Mouse (Mus musculus): ENCODE results near the gene Tssk3. TPM values are rescaled to one million over a fixed set of nuclear protein-coding genes. Genes with fewer than 3 reads are reported as not detected.

The Tssk3 gene
- polyA plus RNA-seq, 1 experiment from 2014 or later: not detected

GRCm38 (mm10) chr4:129502901-129503444 lies 12.2 kb upstream of the Tssk3 start:
- Histone ChIP-seq H3K4me3 (ENCODE audit: low read length) (no peak overlapping the region), H3K9me3 (ENCODE audit: control insufficient read depth, low read length) (no peaks in the 10 kb centered on the region), H3K4me2 (ENCODE audit: low read depth, low read length) (no peak overlapping the region), H3K4me1 (replicated peaks; ENCODE audit: control insufficient read depth, insufficient read depth, low read length) (peaks cover 28% of the 10 kb centered on the region), H3K27ac (ENCODE audit: low read length) (peak overlapping the region; percentile 49; the same call in 1 of the 2 replicates), H3K27me3 (ENCODE audit: control insufficient read depth, insufficient read depth, low read depth, low read length) (no peaks in the 10 kb centered on the region), H3K36me3 (ENCODE audit: control insufficient read depth, insufficient read depth, low read length) (no peaks in the 10 kb centered on the region), H3K9ac (ENCODE audit: low read length) (no peak overlapping the region)
- ATAC-seq (ENCODE audit: low read depth): no peak
- 51% methylated on average over 11 of the region's 11 CpGs for WGBS

GRCm38 (mm10) chr4:129502327-129502888 lies 11.6 kb upstream of the Tssk3 start:
- Histone ChIP-seq H3K9me3 (ENCODE audit: control insufficient read depth, low read length) (no peaks in the 10 kb centered on the region), H3K36me3 (ENCODE audit: control insufficient read depth, insufficient read depth, low read length) (no peaks in the 10 kb centered on the region), H3K27ac (ENCODE audit: low read length) (no peak overlapping the region; the same call in 1 of the 2 replicates), H3K4me1 (replicated peaks; ENCODE audit: control insufficient read depth, insufficient read depth, low read length) (peaks cover 28% of the 10 kb centered on the region), H3K4me2 (ENCODE audit: low read depth, low read length) (no peak overlapping the region), H3K4me3 (ENCODE audit: low read length) (no peak overlapping the region), H3K9ac (ENCODE audit: low read length) (0 out of 2 replicates have a peak overlapping the region, but pooled peaks have one; percentile 31), H3K27me3 (ENCODE audit: control insufficient read depth, insufficient read depth, low read depth, low read length) (no peaks in the 10 kb centered on the region)
- ATAC-seq (ENCODE audit: low read depth): no peak
- 43% methylated on average over 9 of the region's 9 CpGs for WGBS

- WGBS: 1% methylated on average over 41 of the region's 49 CpGs
- Histone ChIP-seq H3K27me3 (ENCODE audit: control insufficient read depth, insufficient read depth, low read depth, low read length) (no peaks in the 10 kb centered on the region), H3K9me3 (ENCODE audit: control insufficient read depth, low read length) (no peaks in the 10 kb centered on the region), H3K9ac (ENCODE audit: low read length) (peak overlapping the region; percentile 80), H3K27ac (ENCODE audit: low read length) (peak overlapping the region; percentile 91), H3K4me2 (ENCODE audit: low read depth, low read length) (peak overlapping the region; percentile 71), H3K4me1 (replicated peaks; ENCODE audit: control insufficient read depth, insufficient read depth, low read length) (peaks cover 35% of the 10 kb centered on the region), H3K36me3 (ENCODE audit: control insufficient read depth, insufficient read depth, low read length) (no peaks in the 10 kb centered on the region), H3K4me3 (ENCODE audit: low read length) (peak overlapping the region; percentile 57)
- ATAC-seq (ENCODE audit: low read depth): peak; percentile 94
Measured at GRCm38 (mm10) chr4:129500607-129501566, 10.1 kb upstream of the Tssk3 start.

- Histone ChIP-seq H3K9me3 (ENCODE audit: control insufficient read depth, low read length) (no peaks in the 10 kb centered on the region), H3K9ac (ENCODE audit: low read length) (peak overlapping the region; percentile 80)
- no peak for ATAC-seq (ENCODE audit: low read depth)
Measured at GRCm38 (mm10) chr4:129500017-129500416, 9.2 kb upstream of the Tssk3 start.

GRCm38 (mm10) chr4:129498941-129499340 lies 8.1 kb upstream of the Tssk3 start:
- no peaks in the 10 kb centered on the region for H3K9me3 ChIP-seq (ENCODE audit: control insufficient read depth, low read length)
- no peak overlapping the region for H3K9ac ChIP-seq (ENCODE audit: low read length)
- no peaks in the 10 kb centered on the region for H3K36me3 ChIP-seq (ENCODE audit: control insufficient read depth, insufficient read depth, low read length)
- no peak for ATAC-seq (ENCODE audit: low read depth)
- H3K4me1 ChIP-seq (replicated peaks; ENCODE audit: control insufficient read depth, insufficient read depth, low read length): peaks cover 35% of the 10 kb centered on the region
- no peaks in the 10 kb centered on the region for H3K27me3 ChIP-seq (ENCODE audit: control insufficient read depth, insufficient read depth, low read depth, low read length)
- no peak overlapping the region for H3K4me2 ChIP-seq (ENCODE audit: low read depth, low read length)
- no peak overlapping the region for H3K4me3 ChIP-seq (ENCODE audit: low read length)
- no peak overlapping the region for H3K27ac ChIP-seq (ENCODE audit: low read length)
- 47% methylated on average over 3 of the region's 3 CpGs for WGBS

More at GRCm38 (mm10) chr4:129500017-129500416, 9.2 kb upstream of the Tssk3 start:
- H3K36me3 ChIP-seq (ENCODE audit: control insufficient read depth, insufficient read depth, low read length): no peaks in the 10 kb centered on the region
- peaks cover 35% of the 10 kb centered on the region for H3K4me1 ChIP-seq (replicated peaks; ENCODE audit: control insufficient read depth, insufficient read depth, low read length)
- no peaks in the 10 kb centered on the region for H3K27me3 ChIP-seq (ENCODE audit: control insufficient read depth, insufficient read depth, low read depth, low read length)
- peak overlapping the region; percentile 57 for H3K4me3 ChIP-seq (ENCODE audit: low read length)
- 74% methylated on average over 8 of the region's 8 CpGs for WGBS
- peak overlapping the region; percentile 91 for H3K27ac ChIP-seq (ENCODE audit: low read length)
- H3K4me2 ChIP-seq (ENCODE audit: low read depth, low read length): peak overlapping the region; percentile 71

GRCm38 (mm10) chr4:129496631-129497030 lies 5.8 kb upstream of the Tssk3 start:
- peak; percentile 8 for ATAC-seq (ENCODE audit: low read depth)
- H3K9ac ChIP-seq (ENCODE audit: low read length): no peak overlapping the region
- H3K27me3 ChIP-seq (ENCODE audit: control insufficient read depth, insufficient read depth, low read depth, low read length): peaks cover 4% of the 10 kb centered on the region
- peak overlapping the region; percentile 77 for H3K27ac ChIP-seq (ENCODE audit: low read length)
- H3K4me1 ChIP-seq (replicated peaks; ENCODE audit: control insufficient read depth, insufficient read depth, low read length): peaks cover 24% of the 10 kb centered on the region
- peak overlapping the region; percentile 14; the same call in 1 of the 2 replicates for H3K4me2 ChIP-seq (ENCODE audit: low read depth, low read length)
- H3K4me3 ChIP-seq (ENCODE audit: low read length): no peak overlapping the region
- no peaks in the 10 kb centered on the region for H3K9me3 ChIP-seq (ENCODE audit: control insufficient read depth, low read length)
- no peaks in the 10 kb centered on the region for H3K36me3 ChIP-seq (ENCODE audit: control insufficient read depth, insufficient read depth, low read length)
- 43% methylated on average over 6 of the region's 6 CpGs for WGBS

- peak overlapping the region; percentile 14; the same call in 1 of the 2 replicates for H3K4me2 ChIP-seq (ENCODE audit: low read depth, low read length)
- no peak overlapping the region for H3K4me3 ChIP-seq (ENCODE audit: low read length)
- no peaks in the 10 kb centered on the region for H3K36me3 ChIP-seq (ENCODE audit: control insufficient read depth, insufficient read depth, low read length)
- ATAC-seq (ENCODE audit: low read depth): no peak
- H3K27ac ChIP-seq (ENCODE audit: low read length): peak overlapping the region; percentile 77
- WGBS: 31% methylated on average over 16 of the region's 16 CpGs
- H3K4me1 ChIP-seq (replicated peaks; ENCODE audit: control insufficient read depth, insufficient read depth, low read length): peaks cover 27% of the 10 kb centered on the region
- H3K9ac ChIP-seq (ENCODE audit: low read length): no peak overlapping the region
- no peaks in the 10 kb centered on the region for H3K9me3 ChIP-seq (ENCODE audit: control insufficient read depth, low read length)
- peaks cover 10% of the 10 kb centered on the region for H3K27me3 ChIP-seq (ENCODE audit: control insufficient read depth, insufficient read depth, low read depth, low read length)
Measured at GRCm38 (mm10) chr4:129495672-129496562, 5.1 kb upstream of the Tssk3 start.

GRCm38 (mm10) chr4:129494681-129495080 lies 3.9 kb upstream of the Tssk3 start:
- 70% methylated on average over 7 of the region's 7 CpGs for WGBS
- H3K27ac ChIP-seq (ENCODE audit: low read length): no peak overlapping the region
- no peak for ATAC-seq (ENCODE audit: low read depth)

More at GRCm38 (mm10) chr4:129494681-129495080, 3.9 kb upstream of the Tssk3 start:
- H3K9me3 ChIP-seq (ENCODE audit: control insufficient read depth, low read length): no peaks in the 10 kb centered on the region
- H3K4me2 ChIP-seq (ENCODE audit: low read depth, low read length): no peak overlapping the region
- no peak overlapping the region for H3K4me3 ChIP-seq (ENCODE audit: low read length)
- H3K9ac ChIP-seq (ENCODE audit: low read length): no peak overlapping the region
- H3K36me3 ChIP-seq (ENCODE audit: control insufficient read depth, insufficient read depth, low read length): no peaks in the 10 kb centered on the region
- peaks cover 24% of the 10 kb centered on the region for H3K4me1 ChIP-seq (replicated peaks; ENCODE audit: control insufficient read depth, insufficient read depth, low read length)
- H3K27me3 ChIP-seq (ENCODE audit: control insufficient read depth, insufficient read depth, low read depth, low read length): peaks cover 13% of the 10 kb centered on the region
